Mouse (Mus musculus) embryo, embryonic 9.5 days (tissue): ENCODE results near the gene Dera.
"Not testable (repeated sequence)": the region's sequence is repeated elsewhere in the genome, so short reads cannot be mapped to it uniquely, and the experiment has no call there.

ENCODE experiments used
- DNase-seq: peaks from one replicate; pipeline ENCODE4 v3.0.0-alpha.2; 2017; ENCODE audit errors: extremely low spot score

Dera gene

GRCm38 (mm10) chr6:137754056-137754856, at the start of gene Dera:
Dera (plus strand) TSS chr6:137754546.
- peak; percentile 92 for DNase-seq

GRCm38 (mm10) chr6:137706209-137706608, 48.1 kb upstream of the Dera start:
- DNase-seq, result no peak

- DNase-seq, result not testable (repeated sequence)
Observed at GRCm38 (mm10) chr6:137708726-137709405, 45.5 kb upstream of the Dera start.

GRCm38 (mm10) chr6:137710179-137711037, 43.9 kb upstream of the Dera start:
- DNase-seq, result no peak

- no peak for DNase-seq
Observed at GRCm38 (mm10) chr6:137712654-137713309, 41.6 kb upstream of the Dera start.

GRCm38 (mm10) chr6:137713310-137713664, 41.1 kb upstream of the Dera start:
- no peak for DNase-seq

- no peak for DNase-seq
Observed at GRCm38 (mm10) chr6:137716802-137717201, 37.5 kb upstream of the Dera start.

- DNase-seq, result no peak
Observed at GRCm38 (mm10) chr6:137722220-137722931, 32.0 kb upstream of the Dera start.

- peak; percentile 56 for DNase-seq
Observed at GRCm38 (mm10) chr6:137723898-137724297, 30.4 kb upstream of the Dera start.

- no peak for DNase-seq
Observed at GRCm38 (mm10) chr6:137734460-137734845, 19.9 kb upstream of the Dera start.

GRCm38 (mm10) chr6:137734846-137735609, 19.3 kb upstream of the Dera start, which contains the start of gene Strap:
Strap (plus strand) TSS chr6:137735078.
- peak; percentile 95 for DNase-seq

- no peak for DNase-seq
Observed at GRCm38 (mm10) chr6:137735671-137736238, 18.6 kb upstream of the Dera start.

- DNase-seq, result no peak
Observed at GRCm38 (mm10) chr6:137740972-137741371, 13.4 kb upstream of the Dera start.

GRCm38 (mm10) chr6:137744700-137745099, 9.6 kb upstream of the Dera start:
- DNase-seq, result no peak

- DNase-seq, result no peak
Observed at GRCm38 (mm10) chr6:137747174-137747928, 7.0 kb upstream of the Dera start.

GRCm38 (mm10) chr6:137751551-137752274, 2.6 kb upstream of the Dera start:
- no peak for DNase-seq

GRCm38 (mm10) chr6:137752275-137752655, 2.1 kb upstream of the Dera start:
- DNase-seq, result no peak

GRCm38 (mm10) chr6:137754857-137755232, 499 bp downstream of the Dera start:
- DNase-seq, result no peak

GRCm38 (mm10) chr6:137756310-137756709, 2.0 kb downstream of the Dera start:
- no peak for DNase-seq
